9 mouse cellular contexts compared by ENCODE assay signal in the genomic region with DNA sequence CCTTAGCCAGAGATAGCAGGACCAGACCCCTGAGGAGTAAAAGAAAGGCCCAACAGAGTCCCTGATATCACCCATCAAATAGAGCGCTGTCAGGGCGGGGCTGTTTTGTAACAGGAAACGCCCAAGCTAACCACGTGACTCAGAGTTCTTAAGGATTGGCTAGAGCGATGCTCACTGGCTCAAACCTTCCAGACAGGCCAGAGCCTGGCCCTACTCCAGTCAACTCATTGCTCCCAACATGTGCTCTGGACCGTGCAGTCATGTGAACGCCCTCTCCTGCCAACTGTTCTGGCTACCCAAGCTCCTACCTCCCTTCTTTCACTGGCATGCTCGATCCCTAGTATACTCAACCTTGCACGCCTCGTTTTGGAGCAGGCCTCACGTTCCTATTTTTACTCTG.
DNase-seq lines count a peak whose midpoint lies in the region; ATAC-seq lines count a peak whose summit lies in the region.
"Had no signal": no experiment of that assay in that cellular context is flagged by ENCODE, and none has a peak within 500 bp of the region (broad histone marks: within the 10 kb centered on the region; RNA-seq: fewer than 3 reads in every experiment).

No protein-coding gene starts in this region.

- ATAC-seq in kidney, embryonic 16.5 days (ENCODE audit: low FRiP score, low TSS enrichment): peak; percentile 72
- ATAC-seq in megakaryocyte, adult 5-6 weeks (ENCODE audit: poor library complexity, severe bottlenecking): peak; percentile 54

- H3K27me3 ChIP-seq in kidney, embryonic 16.5 days (ENCODE audit: insufficient read depth, low read length): no peaks in the 10 kb centered on the region
- H3K27me3 ChIP-seq: neural tube, embryonic 13.5 days had no signal

- peaks cover 17% of the 10 kb centered on the region; the same call in 1 of the 2 replicates for H3K4me1 ChIP-seq in kidney, embryonic 16.5 days (ENCODE audit: insufficient read depth, low read length)

- intact Hi-C loops in left cerebral cortex, postnatal 4 days (cut with DNase I): no loop called here
- intact Hi-C loops in left cerebral cortex, postnatal 36 days (cut with DNase I): no loop called here

- H3K36me3 ChIP-seq in kidney, embryonic 16.5 days (ENCODE audit: insufficient read depth, low read length): no peaks in the 10 kb centered on the region
- H3K36me3 ChIP-seq: neural tube, embryonic 13.5 days had no signal

- H3K27ac ChIP-seq in kidney, embryonic 16.5 days (ENCODE audit: low read length): no peak overlapping the region
- H3K27ac ChIP-seq: neural tube, embryonic 13.5 days had no signal

- H3K4me2 ChIP-seq in kidney, embryonic 16.5 days (replicated peaks; ENCODE audit: low read depth, low read length): no peak overlapping the region
- H3K4me2 ChIP-seq: neural tube, embryonic 13.5 days had no signal

- WGBS in kidney, embryonic 16.5 days: 77% methylated on average over 11 of the region's 11 CpGs

- H3K9me3 ChIP-seq in kidney, embryonic 16.5 days (ENCODE audit: low read length): no peaks in the 10 kb centered on the region
- H3K9me3 ChIP-seq: neural tube, embryonic 13.5 days had no signal

- H3K4me3 ChIP-seq in kidney, embryonic 16.5 days (ENCODE audit: low read length): no peak overlapping the region
- H3K4me3 ChIP-seq: neural tube, embryonic 13.5 days had no signal

- H3K9ac ChIP-seq in kidney, embryonic 16.5 days (replicated peaks; ENCODE audit: low read length): no peak overlapping the region
- H3K9ac ChIP-seq: neural tube, embryonic 13.5 days had no signal

- peak; percentile 94 for DNase-seq in left cerebral cortex, postnatal 4 days
- no peak for DNase-seq in left cerebral cortex, postnatal 36 days (ENCODE audit: low spot score in 2 of 2)
- DNase-seq in MN1 (ENCODE audit: low spot score): peak; percentile 68
- DNase-seq in cerebellum, adult 9-10 months: peak; percentile 98
- peak; percentile 91 for DNase-seq in heart, adult 8-10 months (ENCODE audit: low spot score)
- DNase-seq in embryo, embryonic 10.5 days (ENCODE audit: low spot score): no peak

Comparison
In these comparisons a context has a peak if more than half of its experiments do, and no peak if none do; other contexts are left out.
1. DNase-seq: peak in left cerebral cortex, postnatal 4 days (single experiment), MN1 (single experiment), cerebellum, adult 9-10 months (single experiment) and heart, adult 8-10 months (single experiment); none in left cerebral cortex, postnatal 36 days (0 of 2) and embryo, embryonic 10.5 days (single experiment).